Mouse (Mus musculus) Muller cell, postnatal 12 days (primary cell): Measurements from ENCODE around the gene Dus2.

Source experiments
- DNase-seq: peaks from one replicate; pipeline ENCODE4 v3.0.0-alpha.2; 2015; ENCODE audit errors: inconsistent ontology term

Dus2 gene

DNA sequence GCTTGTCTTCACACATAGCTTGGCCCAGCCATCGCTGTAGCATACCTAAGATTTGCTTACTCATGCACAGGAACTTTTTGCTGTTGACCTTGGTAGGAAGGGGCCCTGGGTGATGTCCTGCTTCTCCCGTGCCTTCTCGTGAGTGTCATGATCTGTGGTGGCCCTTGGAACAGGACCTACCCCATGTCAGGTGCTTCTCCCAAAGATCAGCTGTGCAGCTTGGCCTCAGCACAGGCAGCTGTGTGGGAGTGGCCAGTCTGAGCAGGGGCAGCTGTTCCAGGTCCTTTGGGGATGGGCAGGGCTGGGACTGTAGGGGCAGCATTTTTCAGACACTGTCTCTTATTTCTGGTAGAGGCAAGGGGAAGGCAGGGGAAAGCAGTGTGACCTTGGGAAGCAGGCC, 53.0 kb downstream of the Dus2 start:
- no peak for DNase-seq

DNA sequence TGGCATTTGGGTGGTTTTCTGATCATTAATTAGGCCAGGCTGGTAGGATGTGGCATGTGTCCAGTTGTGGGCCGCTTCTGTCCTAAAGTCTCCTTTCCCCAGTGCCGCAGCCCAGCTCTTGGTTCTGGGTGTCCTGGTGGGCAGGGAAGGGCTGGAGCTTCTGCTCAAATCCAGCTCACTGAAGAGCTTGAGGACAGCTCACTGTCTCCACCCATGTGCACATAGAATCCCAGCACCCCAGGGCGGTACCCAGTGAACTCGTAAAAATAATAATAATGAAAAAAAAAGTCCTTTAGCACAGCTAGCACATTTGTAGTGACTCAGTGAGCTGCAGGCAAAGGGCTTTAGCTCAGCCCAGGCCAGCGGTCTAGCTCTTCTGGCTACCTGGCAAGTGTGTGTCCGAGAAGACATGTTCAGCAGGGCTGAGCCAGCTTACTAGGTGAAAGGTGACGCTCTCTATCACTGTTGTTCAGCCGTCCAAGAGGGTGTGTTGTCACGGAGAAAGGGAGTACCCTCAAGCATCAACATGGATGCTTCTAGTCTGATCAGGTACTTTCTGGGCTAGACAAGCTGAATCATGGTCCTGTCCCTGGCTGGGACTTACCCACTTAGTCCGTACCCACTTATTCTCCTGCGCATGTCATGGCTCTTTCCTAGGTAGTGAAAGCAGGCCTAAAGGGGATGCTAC, 55.9 kb downstream of the Dus2 start:
- no peak for DNase-seq

DNA sequence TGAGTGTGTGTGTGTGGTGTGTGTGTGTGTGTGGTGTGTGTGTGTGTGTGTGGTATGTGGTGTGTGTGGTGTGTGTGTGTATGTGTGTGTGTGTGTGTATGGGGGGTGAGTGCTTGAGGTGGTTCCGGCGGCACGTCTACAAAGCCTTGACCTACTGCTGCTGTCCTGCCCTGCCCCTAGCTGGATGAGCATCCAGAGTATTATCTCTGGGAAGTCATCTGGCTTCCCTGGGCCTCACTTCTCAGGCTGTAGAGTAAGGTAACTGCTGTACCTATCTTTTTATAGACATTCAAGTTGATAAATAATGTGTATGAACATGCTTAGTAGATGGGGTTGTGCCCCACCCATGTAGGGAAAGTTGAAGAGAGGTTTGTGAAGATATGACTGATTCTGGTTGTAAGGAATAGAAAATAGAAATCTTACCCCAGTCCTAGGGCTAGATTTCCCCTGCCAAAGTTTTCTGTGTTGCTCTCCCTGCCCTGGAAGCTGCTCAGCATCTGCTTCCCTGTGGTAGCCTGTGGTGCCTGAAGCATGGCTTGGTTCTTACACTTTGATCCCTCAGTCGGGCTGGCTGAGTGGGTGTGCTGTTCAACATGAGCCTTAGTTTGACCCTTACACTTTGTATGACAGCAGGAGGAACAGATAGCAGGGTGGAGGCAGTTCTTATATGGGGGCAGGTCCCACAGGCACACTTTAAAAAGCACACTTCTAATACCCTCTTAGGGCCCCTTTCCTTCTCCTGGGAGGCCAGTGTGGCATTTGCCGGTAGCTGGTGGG, 56.9 kb downstream of the Dus2 start:
- no peak for DNase-seq

DNA sequence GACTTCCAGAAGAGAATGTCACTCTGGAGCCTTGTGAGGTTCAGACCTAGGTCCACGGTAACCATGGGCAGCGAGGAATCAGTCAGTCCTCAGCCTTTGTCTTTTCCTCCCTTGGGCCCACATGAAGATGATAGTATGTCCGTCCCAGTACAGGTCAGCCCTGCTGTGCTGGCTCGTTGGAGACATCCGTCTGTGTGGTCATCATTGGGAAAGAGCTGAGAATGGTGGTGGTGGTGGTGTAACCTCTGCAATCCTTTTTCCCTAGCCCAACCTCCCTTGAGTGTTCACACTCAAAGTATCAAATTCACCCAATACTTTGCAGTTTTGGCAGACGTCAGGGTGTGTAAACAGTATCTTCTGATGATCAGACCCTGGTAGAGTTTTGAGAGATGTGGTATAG, 58.7 kb downstream of the Dus2 start:
- no peak for DNase-seq

DNA sequence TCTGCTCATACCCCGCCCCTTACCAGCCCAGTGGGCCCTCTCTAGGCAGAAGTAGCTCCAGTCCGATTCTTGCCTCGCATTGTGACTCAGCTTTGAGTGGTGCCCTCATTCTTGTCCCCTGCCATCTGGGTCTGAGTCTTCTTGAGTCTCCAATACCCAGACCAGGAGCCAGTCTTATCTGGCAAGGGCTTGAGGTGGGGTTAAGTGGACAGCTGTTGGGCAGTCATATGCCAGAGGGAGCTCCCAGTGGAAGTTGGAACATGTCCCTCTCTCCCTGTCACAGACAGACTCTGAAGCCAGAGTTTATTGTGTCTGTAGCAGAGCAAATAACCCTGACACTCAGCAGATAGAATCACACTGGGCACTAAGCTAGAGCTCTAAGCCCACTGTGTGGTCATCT, 59.9 kb downstream of the Dus2 start:
- DNase-seq: no peak

DNA sequence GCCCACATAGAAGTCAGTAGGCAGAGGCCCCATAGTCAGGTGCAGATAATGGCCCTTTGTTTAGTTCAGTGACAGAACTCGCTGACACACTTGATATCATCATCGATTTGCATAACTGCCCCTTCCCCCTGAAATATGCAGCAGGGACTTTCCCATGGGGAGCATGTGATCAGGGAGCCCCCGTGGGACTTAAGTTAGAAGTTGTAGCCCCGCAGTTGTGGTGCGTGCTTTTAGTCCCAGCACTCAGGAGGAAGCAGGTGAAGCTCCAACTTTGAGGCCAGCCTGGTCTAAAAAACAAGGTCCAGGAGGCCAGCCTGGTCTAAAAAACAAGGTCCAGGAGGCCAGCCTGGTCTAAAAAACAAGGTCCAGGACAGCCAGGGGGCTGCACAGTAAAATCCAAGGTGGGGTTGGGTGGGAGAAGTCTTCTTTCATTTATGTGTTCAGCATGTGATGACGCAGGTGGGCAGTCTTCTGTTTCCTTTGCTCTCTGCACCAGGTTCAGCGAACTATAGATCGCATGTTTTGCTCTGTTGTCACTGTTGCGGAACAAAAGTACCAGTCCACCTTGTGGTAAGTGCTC, 61.5 kb downstream of the Dus2 start:
- peak; percentile 36 for DNase-seq

DNA sequence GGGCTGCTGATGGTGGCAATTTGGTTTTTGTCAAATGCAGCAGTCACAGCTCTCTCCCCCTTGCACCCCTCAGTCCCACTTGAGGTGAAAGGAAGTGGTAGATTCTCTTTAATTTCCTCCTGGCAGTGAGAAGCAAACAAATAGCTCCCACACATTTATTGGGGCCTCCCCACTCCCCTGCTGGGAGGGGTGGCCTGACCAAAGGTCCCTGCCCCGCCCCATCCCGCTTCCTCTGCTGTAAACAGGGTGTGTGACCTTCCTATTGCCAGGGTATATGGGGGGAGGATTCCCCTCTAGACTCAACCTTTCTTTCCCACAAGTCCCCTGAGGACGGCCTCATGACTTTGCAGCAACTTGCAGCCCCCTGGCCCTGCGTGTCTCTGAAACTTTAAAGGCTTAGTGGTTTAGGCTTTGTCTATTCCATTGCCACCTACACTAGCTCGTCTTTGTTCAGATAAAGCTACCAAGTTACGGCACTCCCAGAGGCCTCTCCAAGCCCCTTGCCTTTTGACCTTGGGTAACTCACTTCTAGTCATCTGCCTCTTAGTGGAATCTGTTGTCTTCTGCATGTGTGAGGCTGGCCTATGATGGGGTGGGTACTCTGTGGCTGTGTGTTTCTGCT, 63.2 kb downstream of the Dus2 start:
- DNase-seq: no peak

DNA sequence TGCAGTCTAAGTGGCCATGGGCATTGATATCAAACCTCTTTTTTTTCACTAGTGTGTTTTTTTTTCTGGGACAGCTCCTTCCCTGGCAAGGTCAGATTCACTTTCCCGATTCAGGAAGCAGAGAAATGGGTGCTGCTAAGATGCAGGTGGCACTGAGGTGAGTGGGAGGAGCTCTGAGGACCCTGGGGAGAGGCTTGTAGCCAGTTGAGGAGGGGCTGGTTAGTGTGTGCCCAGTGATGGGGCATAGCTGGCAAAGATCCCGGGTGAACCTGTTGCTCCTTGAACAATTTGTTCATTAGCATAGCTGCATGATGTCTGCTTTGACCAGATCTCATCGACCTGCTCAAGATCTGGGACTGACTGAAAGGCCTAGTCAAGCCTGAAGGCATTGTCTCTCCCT, 63.9 kb downstream of the Dus2 start:
- DNase-seq: no peak

DNA sequence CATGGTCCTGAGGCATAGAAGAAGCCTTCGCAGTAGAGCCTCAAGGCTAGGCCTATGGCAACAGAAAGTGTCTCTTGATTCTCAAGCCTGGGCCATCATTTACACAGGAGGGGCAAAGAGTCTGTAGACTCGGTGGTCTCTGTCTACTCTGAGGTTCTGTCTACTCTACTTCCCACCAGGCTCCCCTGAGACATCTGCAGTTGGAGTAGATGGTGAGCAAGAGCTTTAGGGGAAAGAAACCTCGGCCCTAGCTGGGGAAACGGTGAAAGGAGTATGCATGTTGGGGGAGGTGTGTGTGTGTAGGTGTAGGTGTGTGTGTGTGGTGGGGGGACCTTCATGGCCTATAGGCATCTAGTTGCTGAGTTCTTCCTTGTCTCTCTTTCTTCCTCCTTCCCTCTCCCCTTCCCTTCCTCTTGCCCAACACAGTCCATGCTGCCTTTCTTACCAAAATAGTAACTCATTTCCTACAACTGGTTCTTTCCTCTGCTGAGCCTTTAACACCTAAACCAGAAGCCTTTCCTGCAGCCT, 65.4 kb downstream of the Dus2 start:
- DNase-seq: no peak

DNA sequence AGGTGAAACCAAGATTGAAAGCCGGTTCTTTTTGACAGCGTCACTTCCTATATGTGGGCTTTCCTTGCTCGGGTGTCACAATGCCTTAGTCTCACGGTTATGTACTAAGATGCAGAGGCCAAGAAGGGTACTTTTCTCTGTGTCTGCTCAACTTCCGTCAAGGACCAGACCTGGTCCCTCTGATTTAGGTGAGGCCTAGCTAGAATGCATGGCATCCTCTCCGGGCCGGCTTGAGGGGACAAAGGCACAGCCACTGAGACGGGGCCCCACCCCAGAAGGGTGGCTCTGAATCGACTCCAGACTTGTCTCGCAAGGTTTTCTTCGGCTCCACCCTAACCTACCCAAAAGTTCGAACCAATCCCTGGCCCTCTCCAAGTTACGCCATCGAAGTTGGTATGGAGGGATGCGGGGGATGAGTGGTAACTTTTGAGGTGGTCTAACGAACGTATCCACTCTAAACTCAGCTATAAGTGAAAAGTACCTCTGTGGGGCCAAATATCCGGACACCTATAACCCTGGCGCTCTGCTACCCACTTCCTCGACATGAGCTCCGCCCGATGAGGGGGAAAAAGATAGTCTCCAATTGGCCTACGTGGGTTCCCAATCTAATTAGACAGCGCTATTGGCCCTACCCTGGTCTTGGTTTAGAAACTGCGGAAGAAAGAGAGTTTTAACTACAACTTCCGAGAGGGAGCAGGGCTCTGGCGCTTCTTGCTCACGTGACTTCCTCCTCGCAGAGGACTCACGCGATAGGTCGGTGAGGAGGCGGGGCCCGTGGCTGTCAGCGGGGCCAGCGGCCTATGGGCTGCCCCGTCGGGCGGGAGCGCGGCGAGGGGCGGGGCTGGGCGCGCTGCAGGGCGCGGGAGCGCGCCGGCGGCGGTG, 67.8 kb downstream of the Dus2 start, which contains the start of gene Nfatc3:
Gene Nfatc3, plus strand, starts transcription at position 110 of the 882 bp plus-strand sequence.
- peak; percentile 98 for DNase-seq

DNA sequence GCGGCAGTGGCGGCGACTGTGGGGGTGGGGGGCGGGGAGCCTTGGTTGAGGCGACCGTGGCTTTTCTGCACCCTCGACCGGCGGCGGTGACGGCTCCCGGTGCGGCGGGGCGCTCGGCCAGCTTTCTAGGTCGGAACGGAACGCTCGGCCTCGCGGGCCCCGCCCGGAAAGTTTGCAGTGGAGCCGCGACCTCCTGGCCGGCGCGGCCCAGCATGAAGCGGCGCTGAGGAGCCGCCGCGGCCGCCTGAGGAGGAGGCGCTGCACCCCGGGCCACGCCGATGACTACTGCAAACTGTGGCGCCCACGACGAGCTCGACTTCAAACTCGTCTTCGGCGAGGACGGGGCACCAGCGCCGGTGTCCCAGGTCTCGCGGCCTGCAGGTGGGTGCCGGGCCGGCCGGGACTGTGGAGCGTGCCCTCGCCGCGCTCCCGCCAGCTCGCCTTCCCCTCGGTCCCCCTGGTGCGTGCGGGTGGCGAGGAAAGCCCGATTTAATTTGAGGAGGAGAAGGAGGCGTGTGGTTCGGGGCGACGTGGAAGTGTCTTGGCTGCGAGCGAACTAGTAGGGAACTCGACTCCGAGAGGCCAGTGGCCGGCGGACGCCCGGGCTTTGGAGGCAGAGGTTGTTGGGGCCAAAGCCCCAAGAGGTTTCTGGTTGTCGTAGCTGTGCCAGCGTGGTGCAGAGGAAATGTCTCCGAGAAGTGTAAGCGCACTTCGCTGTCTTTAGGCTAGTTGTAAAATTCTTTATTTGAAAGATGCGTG, 68.7 kb downstream of the Dus2 start:
- DNase-seq: peak; percentile 78

DNA sequence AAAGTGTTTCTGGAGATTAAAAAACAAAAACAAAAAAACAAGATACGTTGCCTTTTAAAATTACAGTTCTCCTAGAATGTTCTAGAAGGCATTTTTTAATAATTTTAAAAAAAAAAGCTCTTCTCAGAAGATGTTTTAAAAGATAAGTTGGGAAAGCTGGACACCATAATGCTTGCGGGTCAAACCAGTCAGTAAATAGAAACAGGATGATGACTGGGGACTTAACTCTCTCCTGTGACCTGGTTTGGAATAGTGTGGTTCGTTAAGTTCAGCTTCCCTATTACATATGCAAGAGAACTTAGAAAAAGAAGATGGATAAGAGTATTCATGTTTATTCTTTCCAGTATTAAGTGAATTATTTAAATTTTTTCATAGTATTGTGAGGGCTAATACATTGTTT, 69.4 kb downstream of the Dus2 start:
- peak; percentile 34 for DNase-seq

DNA sequence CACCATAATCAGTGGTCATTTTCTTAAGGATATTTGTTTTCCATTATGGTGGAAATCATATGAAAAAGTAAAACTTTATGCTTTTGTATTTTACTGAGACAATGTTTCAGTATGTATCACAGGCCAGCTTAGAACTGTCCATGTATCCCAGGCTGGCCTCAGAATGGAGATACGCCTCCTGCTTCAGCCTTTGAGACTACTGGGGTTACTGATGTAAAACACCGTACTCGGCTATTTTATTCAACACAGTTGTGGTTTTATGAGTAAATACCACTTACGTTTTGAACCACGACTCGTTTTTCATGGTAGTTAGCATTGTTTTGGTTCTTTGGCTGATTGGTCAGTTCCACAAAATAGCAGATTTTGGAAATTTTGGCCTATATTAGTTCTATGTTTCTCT, 70.5 kb downstream of the Dus2 start:
- no peak for DNase-seq

DNA sequence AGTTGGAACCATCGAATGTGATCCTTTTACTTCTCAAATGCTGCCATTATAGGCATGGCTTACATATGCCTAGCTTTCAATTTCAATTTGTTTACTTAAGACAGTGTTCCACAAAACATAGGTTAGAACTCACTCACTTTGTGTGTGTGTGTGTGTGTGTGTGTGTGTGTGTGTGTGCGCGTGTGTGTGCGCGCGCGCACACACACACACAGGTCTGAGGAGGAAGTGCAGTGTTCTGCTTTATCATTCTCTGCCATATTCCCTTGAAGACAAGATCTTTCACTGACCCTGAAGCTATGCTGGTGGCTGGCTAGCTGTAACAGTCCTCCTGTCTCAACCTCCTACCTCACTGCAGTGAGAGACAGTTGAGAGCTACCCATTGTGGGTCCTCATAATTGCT, 71.9 kb downstream of the Dus2 start:
- no peak for DNase-seq

DNA sequence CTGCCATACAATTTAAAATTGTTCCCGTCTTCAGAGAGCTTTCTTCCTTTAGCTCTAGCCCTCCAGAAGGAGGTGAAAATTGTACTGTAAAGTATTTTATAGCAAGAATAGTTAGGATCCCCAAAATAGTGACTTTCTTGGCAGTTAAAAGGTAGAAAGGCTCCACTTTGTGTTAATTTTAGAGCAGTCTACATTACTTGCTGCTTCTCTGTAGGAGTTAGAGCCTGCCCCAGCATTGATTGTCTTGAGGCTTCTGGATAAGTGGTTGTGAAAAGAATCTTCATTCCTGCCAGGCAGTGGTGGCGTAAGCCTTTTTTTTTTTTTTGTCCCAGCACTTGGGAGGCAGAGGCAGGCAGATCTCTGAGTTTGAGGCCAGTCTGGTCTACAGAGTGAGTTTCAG, 75.6 kb downstream of the Dus2 start:
- DNase-seq: no peak

DNA sequence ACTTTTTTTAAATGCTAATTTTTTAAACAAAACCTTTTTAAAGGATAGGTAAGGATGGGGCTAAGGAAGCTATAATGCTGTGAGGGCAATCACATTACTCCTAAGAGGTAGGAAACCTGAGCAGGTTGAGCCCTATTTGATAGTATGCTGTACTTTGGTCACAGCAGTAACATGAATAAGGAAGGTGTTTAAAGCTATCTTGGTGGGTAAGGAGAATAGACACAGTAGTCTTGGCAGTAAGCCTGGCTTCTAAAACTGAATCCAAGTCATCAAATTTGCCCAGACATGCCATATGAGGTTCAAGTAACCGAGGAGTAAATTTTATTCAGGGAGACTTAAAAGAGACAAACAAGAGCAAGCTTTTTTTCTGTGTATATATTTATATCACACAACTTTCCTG, 78.4 kb downstream of the Dus2 start:
- peak; percentile 35 for DNase-seq

DNA sequence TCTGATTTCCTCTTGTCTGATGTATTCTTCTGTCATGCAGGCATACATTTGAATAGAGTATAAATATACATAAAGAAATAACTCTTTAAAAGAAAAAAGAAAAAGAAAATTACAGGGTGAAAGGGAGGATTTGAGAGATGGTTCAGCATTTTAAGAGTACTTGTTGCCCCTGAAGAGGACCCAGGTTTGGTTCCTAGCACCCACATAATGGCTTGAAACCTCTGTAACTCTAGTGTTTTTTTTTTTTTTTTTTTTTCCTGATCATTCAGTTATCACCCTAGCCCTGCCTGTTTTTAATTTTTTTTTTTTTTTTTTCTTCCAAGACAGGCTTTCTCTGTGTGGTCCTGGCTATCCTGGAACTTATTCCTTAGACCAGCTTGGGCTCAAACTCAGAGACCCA, 81.0 kb downstream of the Dus2 start:
- DNase-seq: no peak

DNA sequence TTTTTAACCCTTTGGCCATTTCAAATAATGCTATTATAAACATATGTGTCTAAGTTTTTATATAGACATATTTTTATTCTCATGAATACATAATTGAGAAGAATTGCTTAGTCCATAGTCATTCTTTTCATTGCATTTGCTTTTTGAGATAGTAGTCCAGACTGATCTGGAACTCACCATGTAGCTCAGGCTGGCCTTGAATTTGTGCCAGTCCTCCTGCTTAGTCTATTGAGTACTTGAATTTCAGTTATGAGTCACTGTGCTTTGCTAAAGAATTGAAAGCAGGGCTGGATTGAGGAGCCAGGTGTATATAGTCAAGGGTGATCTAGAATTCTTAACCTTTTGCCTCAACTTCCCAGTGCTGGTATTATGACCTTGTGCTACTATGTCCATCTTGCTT, 83.1 kb downstream of the Dus2 start:
- no peak for DNase-seq

DNA sequence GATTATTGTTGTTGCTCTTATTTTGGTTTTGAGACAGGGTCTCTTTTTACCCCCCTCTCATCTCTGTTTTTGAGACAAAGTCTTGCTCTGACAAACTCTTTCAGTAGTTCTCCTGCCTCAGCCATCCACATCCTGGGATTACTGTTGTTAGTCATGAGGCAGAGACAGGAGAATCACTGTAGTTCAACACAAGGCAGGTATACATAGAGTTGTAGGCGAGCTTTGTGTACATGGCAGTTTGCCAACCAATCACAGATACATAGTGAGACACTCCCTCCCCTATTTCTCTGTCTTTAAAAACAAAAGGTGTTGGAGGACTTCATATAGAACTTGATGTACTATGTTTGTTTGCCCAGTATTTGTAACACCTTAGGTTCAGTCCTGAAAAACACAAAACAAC, 83.5 kb downstream of the Dus2 start:
- DNase-seq: no peak

DNA sequence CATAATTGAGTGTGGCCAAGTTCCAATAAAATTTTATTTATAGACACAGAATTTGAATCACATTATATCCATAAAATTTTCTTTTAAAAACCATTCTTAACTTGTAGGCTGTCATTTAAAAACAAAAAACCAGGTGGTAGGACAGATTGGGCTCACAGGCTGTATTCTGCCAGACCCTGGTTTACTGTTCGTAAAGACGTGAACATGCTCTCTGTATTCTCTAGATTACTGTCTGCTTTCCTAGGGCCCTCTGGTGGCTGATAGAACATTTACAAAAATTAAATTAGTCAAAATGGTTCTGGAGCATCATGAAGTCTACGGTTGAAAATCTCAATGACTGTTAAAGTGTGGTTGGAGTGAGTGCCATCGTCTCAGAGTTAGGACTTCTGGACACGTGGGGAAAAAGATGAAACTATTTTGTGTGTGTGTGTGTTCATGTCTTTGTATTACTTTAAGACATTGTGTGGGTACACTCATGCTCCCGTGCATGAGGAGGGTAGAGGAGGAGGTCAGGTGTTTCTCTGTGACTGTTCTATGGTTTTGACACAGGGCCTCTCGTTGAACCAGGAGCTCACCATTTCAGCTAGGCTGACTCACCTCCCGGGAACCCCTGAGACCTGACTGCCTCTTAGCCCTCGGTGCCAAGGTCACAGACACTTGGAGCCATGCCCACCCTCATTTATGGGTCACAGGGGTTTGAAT, 84.2 kb downstream of the Dus2 start:
- DNase-seq: no peak
